Mouse (Mus musculus) MEL (cell line): Measurements from ENCODE around the gene Elavl1.

Experiments
- EP300 ChIP-seq, 2 experiments: IDR thresholded peaks; 2 replicates each; pipeline ENCODE4 v1.6.1; 2011; ENCODE audit warnings: improper control_type of control experiment in 2 of 2, low read length in 2 of 2, low read depth in 1 of 2, mild to moderate bottlenecking in 1 of 2
- MAFK ChIP-seq: IDR thresholded peaks from 2 replicates; pipeline ENCODE4 v1.6.1; 2011; ENCODE audit warnings: low read depth, mild to moderate bottlenecking, low read length, improper control_type of control experiment, borderline replicate concordance
- MAZ ChIP-seq: IDR thresholded peaks from 2 replicates; pipeline ENCODE4 v1.6.1; 2012; ENCODE audit warnings: low read depth, mild to moderate bottlenecking, inconsistent platforms, low read length, improper control_type of control experiment
- MEF2A ChIP-seq: IDR thresholded peaks from 2 replicates; pipeline ENCODE4 v1.6.1; 2014; ENCODE audit warnings: low read depth, mild to moderate bottlenecking, inconsistent platforms, low read length, improper control_type of control experiment; ENCODE audit not compliant: poor library complexity, insufficient replicate concordance, severe bottlenecking; ENCODE audit errors: extremely low read depth
- MYB ChIP-seq: IDR thresholded peaks from 2 replicates; pipeline ENCODE4 v1.6.1; 2011; ENCODE audit warnings: mild to moderate bottlenecking, low read depth, low read length, improper control_type of control experiment
- NRF1 ChIP-seq: IDR thresholded peaks from 2 replicates; pipeline ENCODE4 v1.6.1; 2014; ENCODE audit warnings: low read depth, mild to moderate bottlenecking, inconsistent platforms, low read length, improper control_type of control experiment, moderate library complexity; ENCODE audit not compliant: poor library complexity, insufficient read depth, severe bottlenecking
- POLR2A ChIP-seq, 2 experiments: IDR thresholded peaks; 2 replicates each; pipeline ENCODE4 v1.6.1; 2011 to 2012; ENCODE audit warnings: low read length in 2 of 2, mild to moderate bottlenecking in 2 of 2, control low read depth in 1 of 2, improper control_type of control experiment in 1 of 2, low read depth in 1 of 2, moderate library complexity in 1 of 2; ENCODE audit not compliant: control insufficient read depth in 1 of 2, insufficient read depth in 1 of 2, poor library complexity in 1 of 2
- RAD21 ChIP-seq: IDR thresholded peaks from 2 replicates; pipeline ENCODE4 v1.6.1; 2011; ENCODE audit warnings: mild to moderate bottlenecking, low read depth, low read length, improper control_type of control experiment
- RCOR1 ChIP-seq: IDR thresholded peaks from 2 replicates; pipeline ENCODE4 v1.6.1; 2012; ENCODE audit warnings: low read depth, mild to moderate bottlenecking, inconsistent platforms, low read length, improper control_type of control experiment
- SIN3A ChIP-seq: IDR thresholded peaks from 2 replicates; pipeline ENCODE4 v1.6.1; 2012; ENCODE audit warnings: low read length, improper control_type of control experiment, inconsistent platforms
- SMC3 ChIP-seq: IDR thresholded peaks from 2 replicates; pipeline ENCODE4 v1.6.1; 2011; ENCODE audit warnings: low read depth, low read length, improper control_type of control experiment
- USF1 ChIP-seq: IDR thresholded peaks from 2 replicates; pipeline ENCODE4 v1.6.1; 2014; ENCODE audit warnings: low read depth, mild to moderate bottlenecking, inconsistent platforms, low read length, improper control_type of control experiment, moderate library complexity
- USF2 ChIP-seq, 2 experiments: IDR thresholded peaks; 2 replicates each; pipeline ENCODE4 v1.6.1; 2011 to 2012; ENCODE audit warnings: improper control_type of control experiment in 2 of 2, low read length in 2 of 2, borderline replicate concordance in 1 of 2, inconsistent platforms in 1 of 2, low read depth in 1 of 2, mild to moderate bottlenecking in 1 of 2; ENCODE audit not compliant: insufficient read depth in 1 of 2
- ZMIZ1 ChIP-seq: IDR thresholded peaks from 2 replicates; pipeline ENCODE4 v1.6.1; 2012; ENCODE audit warnings: low read depth, mild to moderate bottlenecking, inconsistent platforms, low read length, improper control_type of control experiment, moderate library complexity

DNA sequence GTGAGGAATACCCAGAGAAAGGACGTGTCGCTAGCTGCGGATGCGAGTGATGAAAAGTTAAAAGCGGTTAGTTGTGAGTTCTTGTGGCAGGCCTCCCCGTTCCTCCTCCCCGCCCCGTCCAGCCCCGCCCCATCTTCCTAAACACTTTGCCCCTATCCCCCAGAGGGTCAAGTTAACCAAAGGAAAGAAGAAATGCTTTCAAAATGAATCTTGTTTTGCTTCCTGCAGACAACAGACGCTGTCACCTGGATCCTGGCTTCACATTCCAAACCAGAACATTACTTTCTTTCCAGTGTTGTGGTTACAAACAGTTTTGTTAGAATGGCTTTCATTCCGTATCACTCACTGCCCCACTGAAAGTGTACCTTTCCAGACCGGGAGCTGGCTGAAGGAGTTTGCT lies 23.1 kb upstream of the Elavl1 start:
- TF ChIP-seq MAFK, result no peak
- no peak for TF ChIP-seq NRF1
- no peak for TF ChIP-seq USF2 (IDR thresholded peaks at IDR 0.05; ENCODE audit: borderline replicate concordance in 1 of 2, insufficient read depth in 1 of 2, low read depth in 1 of 2, low read length in 2 of 2)
- TF ChIP-seq RCOR1, result no peak
- no peak for TF ChIP-seq SIN3A
- TF ChIP-seq MYB, result no peak
- no peak for TF ChIP-seq POLR2A (IDR thresholded peaks at IDR 0.05; ENCODE audit: control insufficient read depth in 1 of 2, insufficient read depth in 1 of 2, low read depth in 1 of 2, low read length in 2 of 2, poor library complexity in 1 of 2)
- TF ChIP-seq ZMIZ1, result no peak
- no peak for TF ChIP-seq MAZ
- no peak for TF ChIP-seq USF1
- no peak for TF ChIP-seq EP300 (IDR thresholded peaks at IDR 0.05; ENCODE audit: low read depth in 1 of 2, low read length in 2 of 2)
- TF ChIP-seq RAD21, result no peak
- TF ChIP-seq SMC3, result no peak
- TF ChIP-seq MEF2A, result no peak
